Mouse (Mus musculus) liver, postnatal 0 days (tissue): ENCODE results near the gene Ccdc78.

Source experiments
- CTCF ChIP-seq: sonication (generic); IDR thresholded peaks from 2 replicates; pipeline ENCODE4 v1.5.1; 2016; ENCODE audit warnings: antibody characterized with exemption, low read depth
- EP300 ChIP-seq: IDR thresholded peaks from 2 replicates; pipeline ENCODE4 v1.6.1; 2016; ENCODE audit warnings: antibody characterized with exemption, low read depth, mild to moderate bottlenecking

DNA sequence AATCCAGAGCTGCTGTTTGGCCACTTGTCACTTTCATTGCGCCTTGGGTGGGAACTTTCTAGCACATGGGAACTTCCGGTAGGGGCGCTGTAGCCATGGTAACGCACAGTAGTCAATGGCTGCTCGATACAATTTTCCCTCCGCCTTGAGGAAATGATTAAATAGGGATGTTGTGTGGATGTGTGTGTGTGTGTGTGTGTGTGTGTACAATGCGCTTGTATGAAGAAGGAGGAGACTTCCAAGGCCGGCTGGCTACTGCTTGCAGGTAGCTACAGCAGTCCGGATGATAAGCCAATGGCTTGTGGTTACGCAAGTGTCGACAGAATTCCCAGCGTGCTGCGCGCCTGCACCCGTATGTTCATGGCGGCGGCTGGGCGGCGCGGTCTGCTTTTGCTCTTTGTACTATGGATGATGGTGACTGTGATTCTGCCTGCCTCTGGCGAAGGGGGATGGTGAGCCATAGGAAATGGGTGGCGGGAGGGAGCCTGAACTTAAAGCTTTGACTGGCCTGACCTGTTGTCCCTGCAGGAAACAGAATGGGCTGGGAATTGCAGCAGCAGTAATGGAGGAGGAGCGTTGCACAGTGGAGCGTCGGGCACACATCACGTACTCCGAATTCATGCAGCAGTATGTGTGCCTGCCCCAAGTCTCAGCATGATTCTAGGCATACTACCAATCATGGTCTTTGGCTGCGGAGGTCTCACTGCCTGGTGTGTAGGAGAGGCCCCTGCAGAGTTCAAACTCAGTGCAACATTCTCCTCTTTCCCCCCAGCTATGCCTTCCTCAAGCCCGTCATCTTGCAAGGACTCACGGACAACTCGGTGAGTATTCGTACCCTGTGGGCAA lies 42.6 kb downstream of the Ccdc78 start, which contains the start of gene Jmjd8:
- TF ChIP-seq EP300 = no peak
- TF ChIP-seq CTCF = peak; percentile 59
